Mouse (Mus musculus) left cerebral cortex, postnatal 4 days (tissue): ENCODE data around the gene Plekhg4. TPM values are rescaled to one million over a fixed set of nuclear protein-coding genes. Genes with fewer than 3 reads are reported as not detected.

Experiments
- DNase-seq: peaks from one replicate; pipeline ENCODE4 v3.0.0-alpha.2; 2022
- intact Hi-C: fragments of 180-260 bp; cut with DNase I; formaldehyde crosslinking; loops from one replicate; pipeline ENCODE4 v1.15.1; 2025
- total RNA-seq, 2 experiments: library from RNA; stranded (reverse); gene quantifications; 2 replicates each; pipeline ENCODE4 v1.2.3; 2021

Plekhg4 gene
- 1 to 10 TPM; 5.4 to 8.3 TPM for total RNA-seq

DNA sequence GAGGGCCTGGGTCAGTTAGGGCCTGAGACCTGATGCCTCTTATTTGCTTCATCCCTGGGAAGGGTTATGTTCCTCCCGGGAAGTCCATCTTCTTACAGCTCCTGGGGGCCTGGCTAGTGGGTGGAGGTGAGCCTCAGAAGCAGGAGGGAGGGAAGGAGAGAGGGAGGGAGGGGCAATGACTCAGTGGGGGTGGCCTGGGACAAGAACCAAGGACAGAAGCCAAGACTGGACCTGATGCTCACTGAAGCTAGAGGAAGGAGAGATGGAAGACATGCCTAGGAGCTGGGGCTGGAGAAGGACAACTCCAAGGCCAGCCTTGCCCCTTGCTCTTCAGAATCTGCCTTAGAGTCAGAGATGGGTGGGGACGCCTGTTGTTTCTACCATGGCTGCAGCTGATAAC, at the start of gene Plekhg4:
Gene Plekhg4 (plus strand): TSS at position 243 of the 400 bp plus-strand sequence.
- no peak for DNase-seq
- intact Hi-C loops, result no loop called here

DNA sequence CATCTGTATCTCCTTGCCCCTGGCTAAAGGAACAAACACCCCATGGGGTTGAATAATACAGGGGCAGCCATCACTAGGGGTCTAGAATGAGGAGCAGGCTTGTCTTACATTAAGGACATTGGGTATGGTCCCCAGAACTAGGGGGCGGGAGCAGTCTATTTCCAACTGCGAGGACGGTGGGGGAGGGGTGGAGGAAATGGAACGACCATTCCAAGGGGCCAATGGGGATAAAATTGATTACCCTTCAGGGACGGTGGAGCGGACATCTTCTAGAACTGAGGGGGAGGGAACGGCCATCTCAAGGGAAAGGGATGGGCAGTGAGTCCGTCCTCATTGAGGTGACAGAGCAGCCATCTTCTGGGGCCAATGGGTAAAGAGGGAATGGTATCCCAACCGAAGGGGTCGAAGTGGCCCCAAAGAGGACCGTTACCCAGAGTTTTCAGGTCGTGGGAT, 47.4 kb upstream of the Plekhg4 start:
- DNase-seq, result peak; percentile 42
- intact Hi-C loops, result no loop called here

DNA sequence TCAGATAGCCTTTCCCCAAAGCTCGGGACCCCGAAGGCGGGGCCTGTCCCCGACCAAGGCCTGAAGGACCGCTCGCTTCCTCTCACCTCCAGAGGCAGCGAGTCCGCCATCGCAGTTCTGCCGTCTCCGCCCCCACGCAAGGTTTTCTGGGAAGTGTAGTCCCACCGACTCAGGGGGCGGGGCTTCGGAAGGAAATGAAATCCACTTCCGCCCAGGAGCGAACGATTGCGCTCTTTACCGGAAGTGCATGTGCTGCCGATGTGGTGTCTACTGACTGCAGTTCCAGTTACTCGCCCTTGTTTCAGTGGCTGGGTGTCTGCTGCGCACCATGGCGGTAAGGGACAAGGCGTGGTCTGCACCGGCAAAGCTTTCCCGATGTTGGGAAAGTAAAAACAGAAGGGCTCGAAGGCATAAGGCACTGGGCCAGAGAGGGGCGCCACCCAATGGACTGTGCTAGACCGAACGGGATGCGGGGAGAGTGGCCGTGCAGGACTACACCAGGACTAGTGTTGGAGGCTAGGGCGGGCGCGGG, 46.9 kb upstream of the Plekhg4 start, which contains the start of the genes Lrrc29 and Tmem208:
Gene Lrrc29 (minus strand): TSS at position 138 of the 532 bp plus-strand sequence.
Gene Tmem208 (plus strand): TSS at position 214 of the 532 bp plus-strand sequence.
- intact Hi-C loops, result no loop called here

DNA sequence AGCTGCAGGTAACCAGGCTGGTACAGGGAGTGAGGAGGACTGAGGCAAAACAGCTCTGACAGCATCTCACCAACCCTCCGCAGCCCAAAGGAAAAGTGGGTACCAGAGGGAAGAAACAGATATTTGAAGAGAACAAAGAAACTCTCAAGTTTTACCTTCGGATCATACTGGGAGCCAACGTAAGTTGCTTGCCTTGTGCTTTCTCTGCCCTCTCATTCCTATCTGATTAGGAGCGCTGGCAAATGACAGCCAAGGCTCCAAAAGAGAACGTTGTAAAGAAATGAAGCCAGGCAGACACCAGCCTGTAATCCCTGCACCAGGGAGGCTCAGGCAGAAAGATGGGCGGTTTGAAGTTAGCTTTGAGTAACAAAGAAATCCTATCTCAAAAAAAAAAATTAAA, 46.1 kb upstream of the Plekhg4 start:
- intact Hi-C loops, result no loop called here
- no peak for DNase-seq

More for the DNA sequence above, 46.9 kb upstream of the Plekhg4 start, which contains the start of the genes Lrrc29 and Tmem208:
- peak; percentile 98 for DNase-seq

DNA sequence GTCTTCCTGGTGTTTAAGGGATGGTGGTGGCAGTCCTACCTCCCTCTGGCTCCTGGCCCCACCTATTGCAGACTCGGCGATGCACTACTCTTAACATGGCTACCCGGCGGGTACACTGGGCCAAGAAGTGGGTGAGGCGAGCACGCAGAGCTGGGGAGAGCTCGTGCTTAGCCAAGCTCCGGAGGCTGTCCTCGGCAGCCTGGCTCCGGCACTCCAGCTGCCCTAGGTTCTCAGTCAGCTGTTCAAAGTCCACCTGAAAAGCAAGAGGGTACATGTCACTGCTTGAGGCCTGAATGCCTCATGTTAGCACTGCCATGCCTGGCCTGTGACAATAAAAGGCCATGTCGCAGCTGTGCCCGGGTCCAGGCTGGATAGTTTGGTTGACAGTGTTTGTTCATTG, 42.7 kb upstream of the Plekhg4 start:
- intact Hi-C loops, result no loop called here
- DNase-seq, result no peak

DNA sequence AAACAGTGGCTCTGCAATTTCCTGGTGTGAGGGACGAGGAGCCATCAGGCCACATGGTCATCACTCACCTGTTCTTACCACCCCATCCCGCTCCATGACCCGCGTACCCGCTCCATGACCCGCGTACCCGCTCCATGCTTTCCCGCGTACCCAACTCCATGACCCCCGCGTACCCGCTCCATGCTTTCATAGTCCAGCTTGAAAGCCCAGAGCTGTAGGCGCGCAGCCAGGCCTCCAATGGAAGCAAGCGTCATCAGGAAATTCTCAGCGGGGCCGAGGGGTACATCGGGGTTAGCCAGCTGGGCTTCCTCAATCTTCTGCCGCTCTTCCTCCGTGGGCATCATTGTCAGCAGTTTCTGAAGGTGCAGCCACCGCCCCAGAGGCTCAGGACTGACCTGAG, 41.6 kb upstream of the Plekhg4 start:
- DNase-seq, result no peak
- intact Hi-C loops, result no loop called here

DNA sequence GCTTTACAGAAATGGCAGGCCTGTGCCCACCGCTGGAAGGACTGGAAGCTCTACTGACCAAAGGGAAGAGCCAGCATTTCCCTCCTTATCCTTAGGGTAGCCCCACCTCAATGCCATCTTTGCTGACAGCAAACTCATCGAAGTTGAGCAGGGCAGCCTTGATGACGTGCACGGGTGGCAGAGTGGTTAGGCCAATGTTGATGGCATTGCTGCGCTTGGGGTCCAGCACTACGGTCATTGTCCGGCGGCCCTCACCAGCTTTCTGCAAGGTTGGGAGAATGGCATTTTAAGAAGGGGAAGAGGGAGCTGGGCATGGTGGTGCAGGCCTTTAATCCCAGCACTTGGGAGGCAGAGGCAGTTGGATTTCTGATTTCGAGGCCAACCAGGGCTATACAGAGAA, 41.1 kb upstream of the Plekhg4 start:
- no peak for DNase-seq
- intact Hi-C loops, result no loop called here

DNA sequence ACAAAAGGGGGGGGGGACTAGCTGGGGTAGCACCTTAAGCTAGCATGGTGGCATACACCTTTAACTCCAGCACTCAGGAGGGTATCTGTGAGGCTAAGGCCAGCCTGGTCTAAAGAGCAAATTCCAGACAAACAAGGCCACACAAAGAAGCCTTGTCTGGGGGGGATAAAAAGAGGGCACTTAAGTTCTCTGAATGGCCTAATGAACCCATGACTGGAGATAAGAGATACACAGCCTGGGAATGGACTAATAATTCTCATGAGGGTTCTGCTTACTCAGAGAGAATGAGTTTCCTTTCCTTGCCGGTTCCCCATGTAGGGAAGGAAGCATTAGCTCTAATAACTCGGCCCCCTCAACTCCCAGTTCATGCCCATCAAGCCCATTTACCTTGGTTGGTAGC, 40.6 kb upstream of the Plekhg4 start:
- intact Hi-C loops, result no loop called here
- no peak for DNase-seq

DNA sequence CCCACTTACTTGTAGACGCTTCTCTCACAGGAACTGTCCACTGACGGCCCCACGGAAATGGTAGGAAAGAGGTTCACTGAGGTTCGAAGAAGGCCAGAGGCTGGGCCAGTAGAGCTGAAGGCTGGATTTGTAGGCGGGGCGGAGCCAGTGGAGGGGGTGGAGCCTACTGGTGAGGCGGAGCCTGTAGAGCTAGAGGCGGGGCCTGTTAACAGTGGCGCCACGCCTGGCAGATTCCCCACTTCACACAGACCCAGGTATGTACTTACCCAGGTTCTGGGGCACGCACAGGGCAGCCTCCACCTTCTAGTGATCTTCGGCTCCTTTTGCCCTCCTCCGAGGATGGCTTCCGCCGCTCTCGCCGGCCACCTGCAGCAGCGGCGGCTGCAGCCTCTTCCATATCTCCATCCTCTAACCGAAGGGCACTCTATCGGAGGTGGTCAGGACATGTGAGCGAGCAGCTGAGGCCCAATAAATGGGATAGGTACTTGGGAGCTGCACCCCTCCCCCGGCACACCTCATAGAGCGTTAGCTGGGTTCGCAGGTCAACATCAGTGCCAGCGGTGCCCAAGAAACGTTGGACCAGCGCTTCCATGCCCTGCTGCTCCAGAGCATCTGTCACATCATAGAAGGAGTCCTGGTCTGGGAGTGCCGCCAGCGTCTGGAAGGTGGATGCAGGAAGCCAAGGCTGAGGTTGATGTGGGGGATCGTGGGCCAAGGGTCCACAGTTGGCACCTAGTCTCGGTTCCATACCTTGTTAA, 36.5 kb upstream of the Plekhg4 start:
- no peak for DNase-seq
- intact Hi-C loops, result no loop called here

DNA sequence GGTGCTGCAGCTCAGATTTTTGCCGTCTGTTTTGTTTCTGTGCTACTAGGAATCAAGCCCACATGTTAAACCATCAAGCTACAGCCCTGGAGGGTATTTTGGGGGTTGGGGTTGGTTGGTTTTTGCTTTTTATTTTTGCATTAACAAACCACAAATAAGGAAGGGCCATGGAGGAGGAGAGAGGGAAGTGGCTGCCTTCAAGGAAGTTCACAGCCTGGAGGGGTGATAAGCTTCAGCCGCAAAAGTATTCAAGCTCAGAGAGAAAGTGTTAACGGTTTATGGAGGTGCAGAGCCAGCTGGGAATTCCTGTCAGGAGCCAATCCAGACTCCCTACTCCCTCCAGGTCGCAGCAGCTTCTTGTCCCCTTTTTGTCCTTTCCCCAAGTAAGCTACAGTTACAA, 34.1 kb upstream of the Plekhg4 start:
- no peak for DNase-seq
- intact Hi-C loops, result no loop called here

DNA sequence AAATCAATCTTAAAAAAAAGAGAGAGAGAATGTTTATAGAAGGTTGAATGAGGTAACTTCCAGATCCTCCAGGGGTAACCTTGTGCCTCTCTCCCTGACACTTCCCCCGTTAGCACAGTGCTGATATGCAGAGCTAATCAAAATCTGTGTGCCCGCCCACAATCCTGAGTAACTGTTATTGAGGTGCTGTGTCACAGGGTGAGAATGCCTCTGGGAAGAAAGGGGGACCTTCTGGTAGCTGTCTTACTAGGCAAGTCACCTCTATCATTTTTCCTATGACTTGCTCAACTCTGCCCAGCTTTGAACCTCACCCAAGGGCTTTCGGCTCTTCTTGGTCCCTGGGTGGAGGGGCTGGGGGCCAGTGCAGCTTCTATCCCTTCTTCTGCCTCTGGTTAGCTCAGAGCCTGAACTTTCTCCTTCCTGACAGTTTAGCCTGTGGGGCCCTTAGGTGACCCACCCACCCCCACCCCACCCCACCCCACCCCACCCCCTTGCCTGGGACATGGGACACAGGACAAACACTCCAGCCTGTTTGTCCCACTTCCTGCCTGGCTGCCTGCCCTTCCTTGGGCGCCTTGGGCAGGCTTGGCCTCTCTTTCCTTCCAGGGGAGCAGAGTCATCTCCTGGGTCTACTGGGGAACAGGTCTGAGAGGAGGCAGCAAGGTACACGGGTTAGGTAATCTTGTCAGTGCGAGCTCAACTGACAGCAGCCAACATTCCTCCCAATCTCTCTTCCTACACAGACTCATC, 33.0 kb upstream of the Plekhg4 start:
- DNase-seq, result no peak
- intact Hi-C loops, result no loop called here

DNA sequence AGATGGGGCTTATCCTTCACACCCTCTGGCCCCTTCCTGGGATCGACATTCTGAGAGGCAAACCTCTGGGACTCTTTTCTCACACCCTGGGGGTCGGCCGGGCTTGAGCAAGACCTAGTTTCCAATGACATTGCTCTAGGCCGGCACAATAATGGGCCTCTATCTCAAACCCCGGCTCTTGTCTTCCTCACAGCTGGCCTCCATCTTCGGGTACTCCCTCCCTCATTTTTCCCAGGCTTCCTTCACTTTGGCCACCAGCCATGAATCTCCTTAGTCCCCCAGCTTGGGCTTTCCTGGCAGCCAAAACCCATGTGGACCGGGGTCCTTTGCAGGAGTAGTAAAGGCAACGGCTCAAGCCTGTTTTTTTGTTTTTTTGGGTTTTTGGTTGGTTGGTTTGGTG, 31.7 kb upstream of the Plekhg4 start:
- intact Hi-C loops, result no loop called here
- peak; percentile 31 for DNase-seq

DNA sequence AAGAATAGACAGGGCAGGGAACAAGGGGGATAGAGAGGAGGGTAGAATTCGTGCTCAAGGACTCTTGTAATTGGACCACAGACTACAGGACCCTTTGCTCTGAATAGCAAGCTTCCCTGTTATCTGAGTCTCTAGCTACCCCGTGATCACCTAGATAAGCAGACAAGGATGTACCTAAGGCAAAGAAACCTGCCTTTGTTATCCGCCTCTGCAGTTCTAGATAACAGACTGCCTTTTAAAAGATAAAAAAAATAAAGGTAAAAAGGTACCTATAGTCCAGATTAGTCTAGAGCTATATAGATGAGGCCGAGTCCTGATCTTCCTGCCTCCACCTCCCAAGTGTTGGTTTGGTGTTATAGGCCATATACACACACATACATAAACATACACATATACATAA, 30.3 kb upstream of the Plekhg4 start:
- DNase-seq, result no peak
- intact Hi-C loops, result no loop called here

DNA sequence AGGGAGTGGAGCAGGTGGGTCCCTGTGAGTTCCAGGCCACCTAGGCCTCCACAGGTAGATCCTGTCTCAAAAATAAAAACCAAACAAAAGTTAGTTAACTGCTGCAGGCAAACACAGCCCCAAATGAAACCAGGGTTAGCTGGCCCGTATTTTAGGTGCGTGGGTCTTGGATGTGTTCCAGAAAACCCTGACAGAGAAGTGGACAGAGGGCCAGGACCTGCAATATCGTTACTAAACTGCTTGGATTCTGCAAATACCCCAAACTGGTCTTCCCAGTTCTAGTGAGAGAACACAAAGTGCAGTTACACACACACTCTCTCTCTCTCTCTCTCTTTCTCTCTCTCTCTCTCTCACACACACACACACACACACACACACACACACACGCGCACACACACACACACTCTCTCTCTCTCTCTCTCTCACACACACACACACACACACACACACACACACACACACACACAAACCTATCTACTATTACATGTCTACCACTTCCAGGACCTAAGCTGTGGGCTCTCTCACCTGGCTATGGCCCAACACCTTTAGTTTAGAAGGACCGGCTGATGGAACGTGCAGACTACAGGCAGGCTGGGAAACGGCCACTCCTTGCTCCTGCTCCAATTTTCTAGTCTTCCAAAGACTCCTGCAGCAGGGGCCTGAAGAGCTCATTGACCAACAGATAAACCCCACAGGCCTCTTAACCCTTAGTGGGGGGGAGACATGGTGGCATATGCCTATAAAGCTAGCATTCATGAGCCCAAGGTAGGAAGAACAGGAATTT, 29.1 kb upstream of the Plekhg4 start:
- no peak for DNase-seq
- intact Hi-C loops, result no loop called here

DNA sequence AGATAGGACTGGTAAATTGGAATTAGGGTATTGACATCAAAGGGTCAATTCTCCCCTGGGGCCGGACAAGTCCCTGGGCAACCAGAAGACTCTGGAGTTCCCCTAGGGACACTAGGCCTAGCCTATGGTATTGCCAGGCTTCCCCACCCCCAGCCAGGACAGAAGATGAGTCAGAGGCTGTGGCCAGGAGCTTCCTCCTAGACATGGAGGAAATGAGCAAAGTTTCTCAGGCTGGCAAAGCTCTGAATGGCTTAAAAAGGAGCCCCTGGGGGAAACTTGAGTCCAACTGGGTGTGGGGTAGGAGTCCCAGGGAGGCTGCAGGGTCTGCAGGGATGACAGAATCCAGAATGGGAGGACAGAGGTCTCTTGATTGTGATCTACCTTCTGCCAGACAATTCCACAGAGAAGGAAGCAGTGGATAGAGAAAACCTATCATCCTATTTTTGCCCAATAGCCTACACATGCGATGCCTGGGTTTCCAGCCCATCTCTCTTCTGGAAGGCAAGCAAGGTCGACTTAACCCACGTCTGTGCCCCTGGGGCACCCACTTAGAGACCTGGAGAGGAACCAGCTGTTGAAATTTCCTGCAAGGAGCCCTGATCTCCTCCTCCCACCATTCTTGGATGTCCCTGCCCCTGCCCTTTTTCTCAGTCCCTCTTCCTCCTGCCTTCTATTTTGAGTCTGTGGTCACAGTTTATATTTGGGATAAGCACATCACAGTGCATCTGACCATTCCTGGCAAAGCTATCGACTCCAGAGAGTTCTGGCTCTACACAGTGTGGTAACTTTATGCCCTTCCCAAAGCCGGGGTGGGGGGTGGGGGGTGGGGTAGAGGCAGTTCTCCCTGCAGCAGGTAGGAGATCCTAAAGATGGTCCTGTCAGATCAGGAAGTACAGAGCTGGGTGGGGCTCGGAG, 27.8 kb upstream of the Plekhg4 start:
- no peak for DNase-seq
- intact Hi-C loops, result no loop called here

DNA sequence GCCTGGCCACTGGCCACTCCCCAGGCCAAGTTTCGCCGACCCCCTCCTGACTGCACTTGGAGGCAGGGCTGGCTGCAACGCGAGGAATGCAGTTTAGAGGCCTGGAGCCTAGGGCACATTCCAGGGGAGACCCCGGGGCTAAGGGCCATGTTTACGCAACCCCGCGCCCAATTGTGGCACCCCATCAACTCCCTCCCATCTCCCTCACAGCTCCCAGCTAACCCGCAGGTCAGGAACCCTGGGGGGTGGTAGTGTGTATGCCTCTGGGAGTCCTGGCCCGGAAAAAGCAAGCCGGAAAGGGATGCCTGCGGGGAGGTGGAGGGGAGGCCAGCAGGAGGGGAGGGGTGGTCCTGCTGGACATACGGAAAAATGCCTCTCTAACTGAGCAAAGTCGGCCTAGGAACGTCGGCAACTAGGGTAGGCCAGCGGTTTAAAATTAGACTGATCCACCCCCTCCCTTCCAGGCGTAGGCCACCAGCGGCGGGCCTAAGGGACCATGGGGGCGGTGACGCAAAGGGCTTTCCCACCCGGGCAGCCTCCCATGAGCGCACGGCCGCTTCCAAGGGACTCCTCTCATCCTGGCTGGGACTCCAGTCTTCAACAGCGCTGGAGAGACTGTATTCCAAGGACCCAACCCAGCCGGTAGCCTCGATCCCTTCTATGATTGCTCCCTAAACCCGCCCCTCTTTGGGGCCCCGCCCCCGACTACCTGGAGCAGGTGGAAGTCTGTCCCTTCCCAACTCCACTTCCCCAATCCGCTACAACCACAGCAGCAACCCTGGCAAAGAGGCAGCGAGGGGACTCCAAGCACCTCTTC, 26.3 kb upstream of the Plekhg4 start:
- intact Hi-C loops, result no loop called here
- peak; percentile 29 for DNase-seq

DNA sequence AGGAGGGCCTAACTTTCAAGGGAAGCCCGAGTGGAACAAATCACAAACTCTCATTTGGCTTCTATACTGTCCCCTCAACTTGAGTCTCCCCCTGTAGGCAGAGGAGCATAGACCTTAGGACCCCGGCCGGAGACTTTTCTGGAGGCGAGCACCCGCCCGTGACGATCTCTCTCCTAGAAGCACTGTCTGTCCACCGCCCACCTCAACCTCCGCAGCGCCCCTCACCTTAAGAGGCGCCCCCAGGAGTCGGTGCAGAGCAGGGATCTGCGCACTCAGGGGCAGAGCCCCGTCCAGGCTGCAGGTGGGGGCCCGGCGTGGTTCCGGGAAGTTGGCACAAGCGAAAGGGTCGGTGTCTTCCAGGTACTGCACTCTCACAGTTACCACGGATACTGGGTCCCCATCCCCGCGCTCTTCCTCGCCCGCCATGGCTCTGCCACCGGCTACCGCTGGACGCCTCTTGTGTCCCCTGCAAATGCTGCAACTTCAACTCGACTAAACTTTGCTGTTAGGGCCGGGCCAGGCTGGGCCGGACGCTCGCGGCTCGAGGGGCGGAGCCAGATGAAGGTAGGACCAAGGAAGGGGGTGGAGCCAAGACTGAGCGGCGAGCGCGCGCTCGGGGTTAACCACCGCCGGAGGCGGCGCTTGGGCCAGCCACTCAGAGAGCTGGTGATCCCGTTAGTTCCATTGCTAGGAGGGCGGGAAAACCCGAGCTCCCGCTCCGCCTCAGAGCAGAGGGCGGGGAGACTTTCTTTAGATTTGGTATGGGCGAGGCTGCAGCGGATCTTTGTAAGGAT, 25.4 kb upstream of the Plekhg4 start, which contains the start of gene Fhod1:
Gene Fhod1 (minus strand): TSS at position 526 of the 794 bp plus-strand sequence.
- intact Hi-C loops, result no loop called here
- DNase-seq, result peak; percentile 94

DNA sequence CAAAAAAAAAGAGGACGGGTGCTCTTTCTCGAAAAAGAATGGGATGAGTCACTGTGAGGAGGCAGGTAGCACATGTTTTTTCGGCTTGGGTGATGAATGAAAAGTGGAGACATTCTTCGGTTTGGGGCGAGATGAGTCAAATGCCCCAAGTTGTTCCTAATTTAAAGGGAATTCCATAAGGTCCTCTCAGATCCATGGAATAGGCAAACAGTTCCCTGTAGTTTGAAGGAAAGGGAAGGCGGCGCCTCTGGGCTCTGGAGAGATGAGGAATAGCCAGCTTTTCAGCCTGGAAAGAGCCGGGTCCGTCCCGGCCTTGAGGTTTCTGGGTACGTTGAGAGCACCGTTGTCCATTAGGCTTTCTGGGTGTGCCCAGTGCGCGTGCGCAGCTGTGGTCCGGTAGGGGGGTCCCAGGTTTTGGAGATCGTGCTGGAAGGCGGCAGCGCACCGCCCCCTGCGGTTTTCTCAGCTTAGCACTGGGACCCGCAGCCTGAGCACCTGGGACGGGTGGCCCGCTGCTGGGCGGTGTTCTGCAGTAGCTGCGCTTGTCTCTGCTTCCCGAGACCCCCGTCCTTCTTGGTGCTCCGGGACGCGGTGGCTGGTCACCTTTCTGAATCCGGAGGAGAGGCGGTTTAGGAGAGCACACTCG, 24.5 kb upstream of the Plekhg4 start, which contains the start of gene Slc9a5:
Gene Slc9a5 (plus strand): TSS at position 394 of the 646 bp plus-strand sequence.
- peak; percentile 78 for DNase-seq
- intact Hi-C loops, result no loop called here
